Mouse (Mus musculus): Measurements from ENCODE around the gene Spin2g.
"Not testable (repeated sequence)": the region's sequence is repeated elsewhere in the genome, so short reads cannot be mapped to it uniquely, and the experiment has no call there.

GRCm38 (mm10) chrX:34238633-34239032, at the start of gene Spin2g:
- not testable (repeated sequence) for TF ChIP-seq MAFK (IDR thresholded peaks at IDR 0.05; ENCODE audit: insufficient read depth, low read depth, low read length); HCFC1 (IDR thresholded peaks at IDR 0.05; ENCODE audit: borderline replicate concordance, insufficient read depth, low read length); CHD2 (IDR thresholded peaks at IDR 0.05; ENCODE audit: low read depth, low read length)
